Mouse (Mus musculus): ENCODE measurements at regions not wholly inside any gene's neighbourhood (a gene's known extent, or its start where the extent isn't known, plus 50 kb on each side); places are given as distances from the start of the nearest gene placed in this dataset.

GRCm38 (mm10) chr1:154100556-154100955, 100.4 kb upstream of the Zfp648 start:
- Histone ChIP-seq H3K9me3 (replicated peaks; ENCODE audit: control insufficient read depth, low read length) (no peaks in the 10 kb centered on the region), H3K36me3 (ENCODE audit: control insufficient read depth, insufficient read depth) (no peaks in the 10 kb centered on the region), H3K4me1 (ENCODE audit: control insufficient read depth, low read depth, low read length) (no peaks in the 10 kb centered on the region), H3K27ac (ENCODE audit: low read length) (no peak overlapping the region), H3K4me3 (ENCODE audit: low read depth, low read length) (no peak overlapping the region), H3K27me3 (ENCODE audit: control insufficient read depth, insufficient read depth, low read depth, low read length) (no peaks in the 10 kb centered on the region), H3K9ac (ENCODE audit: low read depth, low read length) (no peak overlapping the region), H3K4me2 (ENCODE audit: low read depth, low read length) (no peak overlapping the region)
- 63% methylated on average over 3 of the region's 3 CpGs for WGBS (ENCODE audit: insufficient replicate concordance)
- no peak for ATAC-seq (ENCODE audit: low read depth)

- Histone ChIP-seq H3K4me2 (ENCODE audit: low read depth, low read length) (no peak overlapping the region), H3K9me3 (replicated peaks; ENCODE audit: control insufficient read depth, low read length) (no peaks in the 10 kb centered on the region), H3K9ac (ENCODE audit: low read depth, low read length) (no peak overlapping the region), H3K36me3 (ENCODE audit: control insufficient read depth, insufficient read depth) (no peaks in the 10 kb centered on the region), H3K27ac (ENCODE audit: low read length) (no peak overlapping the region), H3K27me3 (ENCODE audit: control insufficient read depth, insufficient read depth, low read depth, low read length) (no peaks in the 10 kb centered on the region), H3K4me3 (ENCODE audit: low read depth, low read length) (no peak overlapping the region), H3K4me1 (ENCODE audit: control insufficient read depth, low read depth, low read length) (no peaks in the 10 kb centered on the region)
- no peak for ATAC-seq (ENCODE audit: low read depth)
- 62% methylated on average over 1 of the region's 1 CpGs for WGBS (ENCODE audit: insufficient replicate concordance)
These were observed 99.6 kb upstream of the Zfp648 start for GRCm38 (mm10) chr1:154101433-154101832.

- Histone ChIP-seq H3K9me3 (replicated peaks; ENCODE audit: control insufficient read depth, low read length) (no peaks in the 10 kb centered on the region), H3K27me3 (ENCODE audit: control insufficient read depth, insufficient read depth, low read depth, low read length) (no peaks in the 10 kb centered on the region), H3K9ac (ENCODE audit: low read depth, low read length) (no peak overlapping the region), H3K4me1 (ENCODE audit: control insufficient read depth, low read depth, low read length) (no peaks in the 10 kb centered on the region), H3K36me3 (ENCODE audit: control insufficient read depth, insufficient read depth) (no peaks in the 10 kb centered on the region), H3K4me3 (ENCODE audit: low read depth, low read length) (no peak overlapping the region), H3K4me2 (ENCODE audit: low read depth, low read length) (no peak overlapping the region), H3K27ac (ENCODE audit: low read length) (no peak overlapping the region)
- 49% methylated on average over 3 of the region's 3 CpGs for WGBS (ENCODE audit: insufficient replicate concordance)
- no peak for ATAC-seq (ENCODE audit: low read depth)
These were observed 98.8 kb upstream of the Zfp648 start for GRCm38 (mm10) chr1:154102191-154102590.

GRCm38 (mm10) chr1:154102871-154103596, 98.0 kb upstream of the Zfp648 start:
- H3K4me1 ChIP-seq (ENCODE audit: control insufficient read depth, low read depth, low read length), result no peaks in the 10 kb centered on the region
- H3K27me3 ChIP-seq (ENCODE audit: control insufficient read depth, insufficient read depth, low read depth, low read length), result no peaks in the 10 kb centered on the region
- no peaks in the 10 kb centered on the region for H3K36me3 ChIP-seq (ENCODE audit: control insufficient read depth, insufficient read depth)
- 61% methylated on average over 15 of the region's 15 CpGs for WGBS (ENCODE audit: insufficient replicate concordance)
- no peak overlapping the region for H3K27ac ChIP-seq (ENCODE audit: low read length)
- H3K9ac ChIP-seq (ENCODE audit: low read depth, low read length), result no peak overlapping the region
- ATAC-seq (ENCODE audit: low read depth), result no peak
- no peak overlapping the region for H3K4me2 ChIP-seq (ENCODE audit: low read depth, low read length)
- H3K4me3 ChIP-seq (ENCODE audit: low read depth, low read length), result no peak overlapping the region
- no peaks in the 10 kb centered on the region for H3K9me3 ChIP-seq (replicated peaks; ENCODE audit: control insufficient read depth, low read length)

GRCm38 (mm10) chr1:154103597-154103923, 97.4 kb upstream of the Zfp648 start:
- Histone ChIP-seq H3K36me3 (ENCODE audit: control insufficient read depth, insufficient read depth) (no peaks in the 10 kb centered on the region), H3K27ac (ENCODE audit: low read length) (no peak overlapping the region), H3K4me3 (ENCODE audit: low read depth, low read length) (no peak overlapping the region), H3K4me2 (ENCODE audit: low read depth, low read length) (no peak overlapping the region), H3K9ac (ENCODE audit: low read depth, low read length) (no peak overlapping the region), H3K4me1 (ENCODE audit: control insufficient read depth, low read depth, low read length) (no peaks in the 10 kb centered on the region), H3K27me3 (ENCODE audit: control insufficient read depth, insufficient read depth, low read depth, low read length) (no peaks in the 10 kb centered on the region), H3K9me3 (replicated peaks; ENCODE audit: control insufficient read depth, low read length) (no peaks in the 10 kb centered on the region)
- 62% methylated on average over 5 of the region's 5 CpGs for WGBS (ENCODE audit: insufficient replicate concordance)
- ATAC-seq (ENCODE audit: low read depth), result no peak

GRCm38 (mm10) chr1:154104006-154104600, 96.9 kb upstream of the Zfp648 start:
- Histone ChIP-seq H3K4me2 (ENCODE audit: low read depth, low read length) (no peak overlapping the region), H3K9me3 (replicated peaks; ENCODE audit: control insufficient read depth, low read length) (no peaks in the 10 kb centered on the region), H3K36me3 (ENCODE audit: control insufficient read depth, insufficient read depth) (no peaks in the 10 kb centered on the region), H3K9ac (ENCODE audit: low read depth, low read length) (no peak overlapping the region), H3K27ac (ENCODE audit: low read length) (no peak overlapping the region), H3K4me3 (ENCODE audit: low read depth, low read length) (no peak overlapping the region), H3K27me3 (ENCODE audit: control insufficient read depth, insufficient read depth, low read depth, low read length) (no peaks in the 10 kb centered on the region), H3K4me1 (ENCODE audit: control insufficient read depth, low read depth, low read length) (no peaks in the 10 kb centered on the region)
- 55% methylated on average over 4 of the region's 4 CpGs for WGBS (ENCODE audit: insufficient replicate concordance)
- ATAC-seq (ENCODE audit: low read depth), result no peak

- ATAC-seq (ENCODE audit: low read depth), result no peak
- no peaks in the 10 kb centered on the region for H3K36me3 ChIP-seq (ENCODE audit: control insufficient read depth, insufficient read depth)
- no peak overlapping the region for H3K4me2 ChIP-seq (ENCODE audit: low read depth, low read length)
- no peaks in the 10 kb centered on the region for H3K9me3 ChIP-seq (replicated peaks; ENCODE audit: control insufficient read depth, low read length)
- 43% methylated on average over 1 of the region's 1 CpGs for WGBS (ENCODE audit: insufficient replicate concordance)
- H3K4me1 ChIP-seq (ENCODE audit: control insufficient read depth, low read depth, low read length), result no peaks in the 10 kb centered on the region
- no peak overlapping the region for H3K4me3 ChIP-seq (ENCODE audit: low read depth, low read length)
- H3K9ac ChIP-seq (ENCODE audit: low read depth, low read length), result no peak overlapping the region
- no peak overlapping the region for H3K27ac ChIP-seq (ENCODE audit: low read length)
- H3K27me3 ChIP-seq (ENCODE audit: control insufficient read depth, insufficient read depth, low read depth, low read length), result no peaks in the 10 kb centered on the region
These were observed 96.2 kb upstream of the Zfp648 start for GRCm38 (mm10) chr1:154104779-154105178.

GRCm38 (mm10) chr1:154112500-154112899, 88.5 kb upstream of the Zfp648 start:
- Histone ChIP-seq H3K4me3 (ENCODE audit: low read depth, low read length) (no peak overlapping the region), H3K9me3 (replicated peaks; ENCODE audit: control insufficient read depth, low read length) (no peaks in the 10 kb centered on the region), H3K27ac (ENCODE audit: low read length) (no peak overlapping the region), H3K4me2 (ENCODE audit: low read depth, low read length) (no peak overlapping the region), H3K4me1 (ENCODE audit: control insufficient read depth, low read depth, low read length) (no peaks in the 10 kb centered on the region; the same call in 1 of the 2 replicates), H3K27me3 (ENCODE audit: control insufficient read depth, insufficient read depth, low read depth, low read length) (no peaks in the 10 kb centered on the region), H3K36me3 (ENCODE audit: control insufficient read depth, insufficient read depth) (no peaks in the 10 kb centered on the region), H3K9ac (ENCODE audit: low read depth, low read length) (no peak overlapping the region)
- 70% methylated on average over 3 of the region's 3 CpGs for WGBS (ENCODE audit: insufficient replicate concordance)
- ATAC-seq (ENCODE audit: low read depth), result no peak

GRCm38 (mm10) chr1:154113291-154114050, 87.5 kb upstream of the Zfp648 start:
- WGBS (ENCODE audit: insufficient replicate concordance), result 59% methylated on average over 12 of the region's 12 CpGs
- no peaks in the 10 kb centered on the region for H3K36me3 ChIP-seq (ENCODE audit: control insufficient read depth, insufficient read depth)
- no peaks in the 10 kb centered on the region for H3K27me3 ChIP-seq (ENCODE audit: control insufficient read depth, insufficient read depth, low read depth, low read length)
- no peak for ATAC-seq (ENCODE audit: low read depth)
- H3K9ac ChIP-seq (ENCODE audit: low read depth, low read length), result no peak overlapping the region
- H3K9me3 ChIP-seq (replicated peaks; ENCODE audit: control insufficient read depth, low read length), result no peaks in the 10 kb centered on the region
- no peak overlapping the region for H3K4me2 ChIP-seq (ENCODE audit: low read depth, low read length)
- H3K4me1 ChIP-seq (ENCODE audit: control insufficient read depth, low read depth, low read length), result peaks cover 4% of the 10 kb centered on the region
- H3K27ac ChIP-seq (ENCODE audit: low read length), result no peak overlapping the region
- H3K4me3 ChIP-seq (ENCODE audit: low read depth, low read length), result no peak overlapping the region
